Mouse (Mus musculus) regulatory T cell (primary cell): ENCODE data around the gene Rps7.

Source experiments
- in situ Hi-C: fragments of 300-600 bp; cut with MboI, MseI; formaldehyde crosslinking; loops from one replicate; pipeline ENCODE4 v1.15.1; 2025; ENCODE audit warnings: high pct_unique_total_duplicates

Gene Rps7

GRCm38 (mm10) chr12:28635535-28636476 is at the start of gene Rps7:
Gene Rps7 (minus strand): TSS chr12:28635953.
- in situ Hi-C loops: loop anchor here (5.0 kb wide), 1 partner anchor 196 kb away; no protein-coding TSS in a partner anchor

- in situ Hi-C loops: no loop called here
Observed at GRCm38 (mm10) chr12:28684674-28685073, 48.9 kb upstream of the Rps7 start.

DNA sequence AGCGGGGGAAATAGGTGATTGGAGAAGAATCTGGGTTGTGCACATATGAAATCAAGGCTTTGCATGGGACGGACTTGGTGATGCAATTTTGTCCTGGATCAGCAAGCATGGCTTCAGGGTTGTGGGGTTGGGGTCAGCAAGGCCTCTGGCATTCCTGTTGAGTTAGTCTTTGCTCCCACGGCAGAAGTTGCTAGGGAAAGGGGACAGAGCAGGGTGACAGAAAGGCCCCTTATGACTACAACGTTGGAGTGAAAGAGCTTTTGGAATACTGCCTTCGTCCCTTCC is 40.1 kb upstream of the Rps7 start:
- in situ Hi-C loops: no loop called here

- in situ Hi-C loops: no loop called here
Observed at GRCm38 (mm10) chr12:28675121-28675924, 39.6 kb upstream of the Rps7 start, which contains the start of gene Adi1. Gene Adi1 (plus strand): TSS chr12:28675231.

GRCm38 (mm10) chr12:28674038-28674720 is 38.4 kb upstream of the Rps7 start:
- in situ Hi-C loops: no loop called here

DNA sequence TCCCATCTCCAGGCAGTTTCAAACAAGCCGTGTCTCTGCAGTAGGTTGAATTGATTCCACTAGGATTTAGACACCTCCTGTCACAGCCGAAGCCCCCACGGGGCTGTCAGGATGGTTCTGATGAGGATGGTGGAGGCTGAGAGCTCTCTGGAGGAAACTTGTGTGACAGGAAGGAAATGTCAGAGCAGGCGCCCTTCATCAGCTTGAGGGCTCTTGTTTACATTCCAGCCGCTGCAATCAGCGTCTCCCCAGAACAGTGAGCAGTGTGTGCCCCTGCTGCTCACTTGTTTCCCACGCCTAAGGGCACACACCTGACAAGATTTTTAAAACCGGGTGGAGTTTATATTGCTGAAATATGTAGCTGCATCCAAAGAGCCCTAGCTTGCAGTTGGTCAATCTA is 31.5 kb upstream of the Rps7 start:
- in situ Hi-C loops: no loop called here

- in situ Hi-C loops: no loop called here
Observed at GRCm38 (mm10) chr12:28666734-28667133, 31.0 kb upstream of the Rps7 start.

GRCm38 (mm10) chr12:28662628-28663027 is 26.9 kb upstream of the Rps7 start:
- in situ Hi-C loops: no loop called here

- in situ Hi-C loops: no loop called here
Observed at GRCm38 (mm10) chr12:28649141-28650110, 13.7 kb upstream of the Rps7 start, which contains the start of gene Rnaseh1. Gene Rnaseh1 (plus strand): TSS chr12:28649602.

DNA sequence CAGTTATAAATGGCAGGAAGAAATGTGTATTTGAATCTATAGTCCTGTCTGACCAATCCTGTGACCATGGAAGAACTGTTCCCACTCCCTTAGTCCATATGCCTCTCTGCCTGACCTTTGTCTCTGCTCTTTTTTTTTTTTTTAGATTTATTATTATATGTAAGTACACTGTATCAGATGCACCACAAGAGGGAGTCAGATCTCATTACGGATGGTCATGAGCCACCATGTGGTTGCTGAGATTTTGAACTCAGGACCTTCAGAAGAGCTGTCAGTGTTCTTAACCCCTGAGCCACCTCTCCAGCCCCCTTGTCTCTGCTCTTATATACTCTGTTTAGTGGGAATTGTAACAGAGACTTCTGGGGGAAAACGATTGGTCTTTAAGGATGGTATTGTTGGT is 3.0 kb upstream of the Rps7 start:
- in situ Hi-C loops: loop anchor here (5.0 kb wide), 1 partner anchor 194 kb away; no protein-coding TSS in a partner anchor

GRCm38 (mm10) chr12:28636543-28636942 is 790 bp upstream of the Rps7 start:
- in situ Hi-C loops: loop anchor here (5.0 kb wide), 1 partner anchor 196 kb away; no protein-coding TSS in a partner anchor

DNA sequence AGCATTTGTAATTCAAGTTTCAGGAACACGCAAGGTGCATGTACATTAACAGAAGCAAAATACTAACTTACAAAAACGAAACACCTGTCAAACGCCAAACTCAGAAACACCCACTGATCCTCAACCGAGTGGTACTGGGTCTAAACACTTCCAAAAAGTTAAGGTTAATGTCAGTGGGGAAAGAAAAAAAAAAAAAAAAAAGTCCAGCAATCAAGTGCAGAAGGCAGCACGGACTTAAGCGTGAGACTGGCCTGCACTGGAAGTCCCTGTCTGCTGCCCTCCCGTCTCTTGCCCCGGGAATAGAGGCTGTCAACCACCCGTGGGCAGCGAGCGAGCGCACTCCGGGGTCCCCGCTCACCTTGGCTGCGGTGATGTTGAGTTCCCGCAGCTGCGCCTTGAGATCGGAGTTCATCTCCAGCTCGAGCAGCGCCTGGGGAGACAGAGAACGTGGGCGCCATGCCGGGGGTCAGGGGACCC is 657 bp downstream of the Rps7 start:
- in situ Hi-C loops: loop anchor here (5.0 kb wide), 1 partner anchor 197 kb away; no protein-coding TSS in a partner anchor

DNA sequence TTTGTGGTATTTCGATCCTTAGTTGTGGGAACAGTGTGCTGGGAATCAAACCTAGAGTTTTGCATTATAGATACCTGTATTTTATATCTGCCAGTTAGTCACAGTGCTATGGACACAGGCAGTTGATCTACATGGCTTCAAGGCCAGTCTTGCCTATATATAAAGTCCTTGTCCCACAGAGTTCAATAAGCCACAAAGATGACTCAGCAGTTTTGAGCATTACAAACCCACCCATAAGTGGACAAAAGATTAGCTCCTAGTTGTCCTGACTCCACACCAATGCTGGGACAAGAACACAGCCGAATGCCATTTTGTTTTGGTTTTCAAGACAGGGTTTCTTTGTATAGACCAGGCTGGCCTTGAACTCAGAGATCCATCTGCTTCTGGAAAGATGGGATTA is 7.3 kb downstream of the Rps7 start:
- in situ Hi-C loops: no loop called here

DNA sequence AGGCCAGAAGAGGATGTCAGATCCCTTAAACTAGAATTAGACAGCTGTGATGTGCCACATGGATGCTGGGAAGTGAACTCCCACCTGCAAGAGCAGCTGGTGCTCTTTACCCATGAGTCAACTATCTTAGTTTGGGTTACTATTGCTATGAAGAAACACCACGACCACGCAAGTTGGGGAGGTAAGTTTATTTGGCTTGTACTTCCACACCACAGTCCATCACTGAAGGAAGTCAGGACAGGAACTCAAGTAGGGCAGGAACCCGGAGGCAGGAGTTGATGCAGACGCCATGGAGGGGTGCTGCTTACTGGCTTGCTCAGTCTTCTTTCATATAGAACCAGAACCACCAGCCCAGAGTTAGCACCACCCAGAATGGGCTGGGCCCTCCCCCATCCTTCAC is 8.7 kb downstream of the Rps7 start:
- in situ Hi-C loops: no loop called here

DNA sequence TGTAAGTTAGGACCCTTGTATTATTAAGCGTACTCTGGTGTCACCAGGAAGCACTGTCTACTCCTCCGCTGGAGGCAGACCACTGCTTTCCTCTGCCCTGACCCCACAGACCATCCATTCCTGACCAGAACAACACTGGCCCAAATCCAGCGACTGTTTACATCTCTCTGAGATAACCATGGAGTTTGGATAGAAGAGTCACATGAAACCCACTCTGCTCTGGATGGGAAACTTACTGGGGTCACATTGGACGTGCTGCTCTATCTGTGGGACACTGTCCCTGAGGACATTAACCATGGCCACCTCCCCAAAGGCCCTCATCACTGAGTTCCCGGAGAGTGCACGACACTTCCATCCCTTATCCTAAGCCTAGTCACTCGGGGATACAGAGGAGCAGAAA is 10.3 kb downstream of the Rps7 start:
- in situ Hi-C loops: no loop called here

DNA sequence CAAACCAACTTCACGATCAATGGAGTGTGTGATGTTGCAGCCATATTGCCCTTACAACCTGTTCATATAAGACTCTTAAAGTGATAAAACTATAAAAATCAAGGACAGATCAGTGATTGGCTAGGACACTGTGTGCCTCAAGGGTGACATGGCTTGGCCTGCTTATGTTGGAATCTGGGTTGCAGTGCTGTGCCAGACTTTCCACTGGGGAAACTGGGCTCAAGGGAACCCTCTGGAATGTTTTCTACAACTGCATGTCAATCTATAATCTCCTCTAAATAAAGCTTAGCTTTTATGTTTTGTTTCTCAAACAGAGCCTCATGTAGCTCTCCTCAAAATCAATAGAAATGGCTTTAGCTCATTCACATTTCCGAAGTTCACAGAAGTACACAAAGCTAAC is 11.5 kb downstream of the Rps7 start:
- in situ Hi-C loops: no loop called here

DNA sequence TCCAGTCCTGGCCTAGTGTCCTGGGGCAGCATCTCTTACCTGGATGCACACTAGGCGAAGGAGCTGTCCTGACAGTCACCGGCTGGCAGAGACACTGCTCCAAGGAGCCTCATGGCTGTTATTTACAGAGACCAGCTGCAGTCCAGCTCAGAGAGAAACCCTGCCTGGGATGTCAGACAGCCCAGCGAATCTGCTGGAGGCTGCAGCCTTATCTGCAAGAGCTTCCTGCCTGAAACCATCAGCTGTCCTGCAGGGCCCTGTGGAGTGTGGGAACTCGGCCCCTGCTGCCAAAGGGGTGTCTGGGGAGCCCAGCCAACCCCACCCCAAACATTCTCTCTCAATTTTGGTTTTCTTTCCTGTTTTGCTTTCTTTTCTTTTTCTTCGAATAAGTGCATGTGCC is 12.6 kb downstream of the Rps7 start, which contains the start of gene Colec11:
Colec11 (minus strand) TSS at position 183 of the 400 bp plus-strand sequence.
- in situ Hi-C loops: no loop called here

GRCm38 (mm10) chr12:28622641-28623040 is 13.1 kb downstream of the Rps7 start:
- in situ Hi-C loops: no loop called here

DNA sequence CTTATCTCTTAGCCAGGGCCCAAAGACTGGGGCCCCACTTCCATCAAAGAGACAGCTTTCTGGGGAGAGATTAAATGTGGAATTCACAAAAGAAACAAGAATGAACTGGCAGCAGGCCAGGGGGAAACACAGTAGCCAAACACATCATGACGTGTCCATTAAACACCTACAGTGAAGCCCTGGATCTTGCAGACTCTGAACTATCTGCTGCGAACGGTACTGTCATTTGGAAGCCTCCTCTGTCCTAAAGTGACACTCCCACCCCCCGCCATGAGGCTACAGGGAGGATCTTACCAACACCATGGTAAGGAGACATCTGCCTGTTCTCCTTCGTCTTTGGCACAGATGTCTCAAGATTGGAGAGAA is 13.6 kb downstream of the Rps7 start:
- in situ Hi-C loops: no loop called here

DNA sequence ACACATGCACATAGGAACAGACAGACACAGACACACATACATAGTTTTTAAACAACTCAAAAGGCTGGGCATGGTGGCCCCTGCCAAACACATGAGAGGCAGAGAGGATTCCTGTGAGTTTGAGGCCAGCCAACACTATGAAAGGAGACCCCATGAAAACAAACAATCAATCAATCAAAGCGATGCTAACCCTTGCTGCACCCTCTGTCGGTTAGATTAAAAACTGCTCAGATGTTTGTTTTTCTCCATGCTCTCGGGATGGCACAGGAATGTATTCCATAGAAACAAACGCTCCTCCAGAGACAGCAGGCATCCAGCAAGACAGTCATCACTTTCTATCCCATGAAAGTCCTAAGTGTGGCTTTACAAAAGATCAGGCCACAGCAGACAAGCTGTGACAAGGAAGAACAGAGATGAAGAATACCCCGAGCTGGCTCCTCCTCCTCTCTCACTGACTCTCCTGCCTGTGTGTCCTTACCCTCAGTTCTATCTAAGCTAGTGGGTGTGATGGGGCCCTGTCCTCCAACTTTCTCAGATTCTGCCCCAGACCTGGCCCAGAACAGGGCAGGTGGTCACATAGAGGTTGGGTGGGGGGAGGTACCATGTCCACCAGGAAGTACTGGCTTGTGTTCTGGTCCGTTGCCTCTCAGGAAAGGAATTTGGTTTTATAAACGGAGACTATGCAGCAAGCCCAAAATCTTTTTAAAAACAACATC is 14.1 kb downstream of the Rps7 start:
- in situ Hi-C loops: no loop called here
